In genomic region chr3:159017269-159017668, GRCm38 (mm10) we compare ENCODE assay signal across 23 mouse cellular contexts.
A peak's percentile ranks its signal among the peaks of the same experiment; 100 is the strongest.
DNase-seq lines count a peak whose midpoint lies in the region; ATAC-seq and TF ChIP-seq lines count a peak whose summit lies in the region.
"Had no signal": no experiment of that assay in that cellular context is flagged by ENCODE, and none has a peak within 500 bp of the region (broad histone marks: within the 10 kb centered on the region; RNA-seq: fewer than 3 reads in every experiment).

No protein-coding gene starts in this region.

- no peaks in the 10 kb centered on the region for H3K27me3 ChIP-seq in forebrain, postnatal 0 days (ENCODE audit: insufficient read depth, low read length)
- H3K27me3 ChIP-seq in forebrain, embryonic 13.5 days: no peaks in the 10 kb centered on the region
- no peaks in the 10 kb centered on the region for H3K27me3 ChIP-seq in midbrain, embryonic 13.5 days
- H3K27me3 ChIP-seq: embryonic facial prominence, embryonic 13.5 days; embryonic facial prominence, embryonic 15.5 days had no signal

- peaks cover 6% of the 10 kb centered on the region; the same call in 1 of the 2 replicates for H3K4me1 ChIP-seq in forebrain, postnatal 0 days (ENCODE audit: insufficient read depth)
- H3K4me1 ChIP-seq in forebrain, embryonic 13.5 days: no peaks in the 10 kb centered on the region
- no peaks in the 10 kb centered on the region for H3K4me1 ChIP-seq in midbrain, embryonic 13.5 days (replicated peaks)
- H3K4me1 ChIP-seq: embryonic facial prominence, embryonic 13.5 days; embryonic facial prominence, embryonic 15.5 days; forebrain, embryonic 10.5 days had no signal

- peak overlapping the region; percentile 54; the same call in 1 of the 2 replicates for H3K27ac ChIP-seq in forebrain, postnatal 0 days (ENCODE audit: low read depth, low read length)
- no peak overlapping the region for H3K27ac ChIP-seq in forebrain, embryonic 13.5 days
- peak overlapping the region; percentile 33; the same call in 1 of the 2 replicates for H3K27ac ChIP-seq in left cerebral cortex, adult 2 months
- no peak overlapping the region for H3K27ac ChIP-seq in midbrain, embryonic 13.5 days
- H3K27ac ChIP-seq: embryonic facial prominence, embryonic 13.5 days; embryonic facial prominence, embryonic 15.5 days; forebrain, embryonic 10.5 days had no signal

- TF ChIP-seq CTCF in forebrain, postnatal 0 days (IDR thresholded peaks at IDR 0.05; ENCODE audit: low read depth): no peak
- no peak for TF ChIP-seq CTCF in left cerebral cortex, adult 2 months (IDR thresholded peaks at IDR 0.05)

- H3K36me3 ChIP-seq in forebrain, postnatal 0 days (ENCODE audit: insufficient read depth): no peaks in the 10 kb centered on the region
- H3K36me3 ChIP-seq in forebrain, embryonic 13.5 days (ENCODE audit: poor library complexity, severe bottlenecking): no peaks in the 10 kb centered on the region
- no peaks in the 10 kb centered on the region for H3K36me3 ChIP-seq in midbrain, embryonic 13.5 days
- H3K36me3 ChIP-seq: embryonic facial prominence, embryonic 13.5 days; embryonic facial prominence, embryonic 15.5 days; forebrain, embryonic 10.5 days had no signal

- no peaks in the 10 kb centered on the region for H3K9me3 ChIP-seq in forebrain, postnatal 0 days (ENCODE audit: low read length)
- no peaks in the 10 kb centered on the region for H3K9me3 ChIP-seq in forebrain, embryonic 13.5 days (replicated peaks)
- no peaks in the 10 kb centered on the region for H3K9me3 ChIP-seq in midbrain, embryonic 13.5 days
- H3K9me3 ChIP-seq: embryonic facial prominence, embryonic 13.5 days; embryonic facial prominence, embryonic 15.5 days; forebrain, embryonic 10.5 days had no signal

- H3K9ac ChIP-seq in forebrain, postnatal 0 days: no peak overlapping the region
- no peak overlapping the region for H3K9ac ChIP-seq in forebrain, embryonic 13.5 days
- no peak overlapping the region for H3K9ac ChIP-seq in midbrain, embryonic 13.5 days (replicated peaks)
- H3K9ac ChIP-seq: embryonic facial prominence, embryonic 13.5 days; embryonic facial prominence, embryonic 15.5 days had no signal

- DNase-seq in forebrain, postnatal 0 days: peak; percentile 66
- no peak for DNase-seq in left cerebral cortex, adult 2 months (ENCODE audit: extremely low spot score in 1 of 2, low spot score in 2 of 2)
- no peak for DNase-seq in left cerebral cortex, postnatal 36 days (ENCODE audit: low spot score in 2 of 2)
- DNase-seq in brain, adult 2 months (ENCODE audit: low read depth, low spot score): peak; percentile 80
- DNase-seq in brain, embryonic 18.5 days (ENCODE audit: low read depth, low spot score): peak; percentile 36
- DNase-seq in gastrocnemius, adult 8-10 months (ENCODE audit: low spot score in 2 of 2): no peak
- DNase-seq: adrenal gland, adult 2 months; adrenal gland, postnatal 10 days; adrenal gland, postnatal 25 days; cerebellum, adult 11 months; cerebellum, adult 18-20 months; cerebellum, adult 8-10 months; cerebellum, adult 9-11 months; cerebellum, postnatal 14 days; cerebellum, postnatal 36 days; embryo, embryonic 11 days had no signal

- intact Hi-C loops in left cerebral cortex, adult 2 months (cut with DNase I): no loop called here
- intact Hi-C loops in left cerebral cortex, postnatal 36 days (cut with DNase I): loop anchor here (5.0 kb wide), 1 partner anchor 455 kb away; the partner anchor contains the start of gene Lrrc7

- ATAC-seq in forebrain, postnatal 0 days: peak; percentile 83
- ATAC-seq in forebrain, embryonic 13.5 days: no peak
- ATAC-seq in midbrain, embryonic 13.5 days: no peak
- ATAC-seq: forebrain, embryonic 14.5 days had no signal

- no peak overlapping the region for H3K4me2 ChIP-seq in forebrain, postnatal 0 days (ENCODE audit: low read depth)
- no peak overlapping the region for H3K4me2 ChIP-seq in forebrain, embryonic 13.5 days
- no peak overlapping the region for H3K4me2 ChIP-seq in midbrain, embryonic 13.5 days (replicated peaks)
- H3K4me2 ChIP-seq: embryonic facial prominence, embryonic 13.5 days; embryonic facial prominence, embryonic 15.5 days had no signal

- H3K4me3 ChIP-seq in forebrain, postnatal 0 days (ENCODE audit: low read depth, low read length): no peak overlapping the region
- no peak overlapping the region for H3K4me3 ChIP-seq in forebrain, embryonic 13.5 days
- no peak overlapping the region for H3K4me3 ChIP-seq in left cerebral cortex, adult 2 months
- H3K4me3 ChIP-seq in midbrain, embryonic 13.5 days (replicated peaks): no peak overlapping the region
- H3K4me3 ChIP-seq: embryonic facial prominence, embryonic 13.5 days; embryonic facial prominence, embryonic 15.5 days; erythroblast, embryonic 14.5 days; forebrain, embryonic 10.5 days had no signal

Comparison
In these comparisons a context has a peak if more than half of its experiments do, and no peak if none do; other contexts are left out.
1. H3K27ac ChIP-seq: peak in forebrain, postnatal 0 days (single experiment) and left cerebral cortex, adult 2 months (single experiment); none in forebrain, embryonic 13.5 days (single experiment) and midbrain, embryonic 13.5 days (single experiment).
2. DNase-seq: peak in forebrain, postnatal 0 days (single experiment), brain, adult 2 months (single experiment) and brain, embryonic 18.5 days (single experiment); none in left cerebral cortex, adult 2 months (0 of 2), left cerebral cortex, postnatal 36 days (0 of 2) and gastrocnemius, adult 8-10 months (0 of 2).